Mouse (Mus musculus) cerebellum, adult 2 months (tissue): Measurements from ENCODE around the gene Fam124a.
"Not testable (repeated sequence)": the region's sequence is repeated elsewhere in the genome, so short reads cannot be mapped to it uniquely, and the experiment has no call there.

Experiments used
- CTCF ChIP-seq: fragments of 200-500 bp; IDR thresholded peaks from 2 replicates; pipeline ENCODE4 v1.5.1; 2011; ENCODE audit warnings: low read depth, mild to moderate bottlenecking, control low read depth, low read length, moderate library complexity, borderline replicate concordance; ENCODE audit not compliant: insufficient read depth
- POLR2A ChIP-seq: fragments of 200-500 bp; IDR thresholded peaks from 2 replicates; pipeline ENCODE4 v1.6.1; 2011; ENCODE audit warnings: low read length, control low read depth, borderline replicate concordance; ENCODE audit not compliant: insufficient read depth

DNA sequence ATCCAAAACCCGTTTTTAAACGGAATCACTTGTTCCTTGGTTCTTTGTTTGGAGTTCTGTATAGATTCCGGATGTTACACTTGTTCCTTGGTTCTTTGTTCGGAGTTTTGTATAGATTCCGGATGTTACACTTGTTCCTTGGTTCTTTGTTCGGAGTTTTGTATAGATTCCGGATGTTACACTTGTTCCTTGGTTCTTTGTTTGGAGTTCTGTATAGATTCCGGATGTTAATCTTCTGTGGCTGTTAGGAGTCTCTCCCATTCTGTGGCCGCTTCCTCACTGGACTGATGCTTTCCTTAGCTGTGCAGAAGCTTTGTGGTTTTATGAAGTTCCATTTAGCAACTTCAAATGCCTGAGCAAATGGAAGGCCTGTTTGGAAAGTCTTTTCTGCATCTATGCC is 11.3 kb downstream of the Fam124a start, which contains the start of gene Gm4131:
- not testable (repeated sequence) for TF ChIP-seq POLR2A, CTCF
